Mouse (Mus musculus): ENCODE measurements around the gene Lrguk. TPM values are rescaled to one million over a fixed set of nuclear protein-coding genes. Genes with fewer than 3 reads are reported as not detected.

Lrguk gene
- polyA plus RNA-seq, 1 experiment, result 0.88 TPM

DNA sequence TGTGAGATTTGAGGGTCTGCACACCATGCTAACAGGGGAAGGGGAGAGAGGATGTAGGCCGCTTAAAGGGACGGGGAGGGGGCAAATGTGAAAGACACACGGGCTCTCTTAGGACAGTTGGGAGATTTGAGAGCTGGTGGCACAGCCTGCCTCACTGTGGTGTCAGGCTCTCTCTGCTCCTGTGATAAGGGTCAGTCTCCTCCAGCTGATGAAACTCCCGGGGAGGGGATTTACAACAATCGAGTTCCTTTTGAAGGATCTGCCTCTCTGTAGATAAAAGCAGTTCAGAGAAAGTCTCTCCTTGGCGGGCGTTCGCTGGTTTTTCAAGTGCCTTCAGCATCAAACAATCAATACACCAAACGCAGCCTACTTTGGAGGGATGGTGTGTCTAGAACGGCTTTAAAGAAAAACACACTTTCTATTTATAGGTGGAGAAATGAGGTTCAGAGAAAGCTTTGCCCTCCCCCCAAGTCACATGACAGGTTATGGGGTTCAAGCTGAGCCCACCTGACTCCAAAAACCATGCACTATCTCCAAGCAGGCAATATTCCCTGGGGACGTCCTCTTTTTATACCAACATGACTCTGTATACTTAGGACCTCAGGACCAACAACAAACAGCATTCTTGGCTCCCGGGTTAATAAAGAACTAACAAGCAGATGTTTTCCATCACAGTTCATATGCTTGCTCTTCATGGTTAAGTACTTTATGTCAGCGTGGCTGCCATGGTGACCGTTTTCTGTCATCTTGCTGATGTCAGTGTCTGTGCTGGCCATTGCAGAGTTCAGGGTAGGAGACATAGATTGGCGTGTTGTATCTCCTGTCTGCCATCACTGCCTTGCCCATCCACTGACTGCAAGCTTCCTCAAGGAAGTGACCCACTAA lies 5.6 kb downstream of the Lrguk start:
- TF ChIP-seq CTCF (IDR thresholded peaks at IDR 0.05; ENCODE audit: borderline replicate concordance, extremely low read depth, insufficient read depth, insufficient read length) (no peak), POLR2A (IDR thresholded peaks at IDR 0.05; ENCODE audit: borderline replicate concordance, extremely low read depth, insufficient read depth, insufficient read length, poor library complexity, severe bottlenecking) (no peak)
- peak; percentile 67 for DNase-seq (ENCODE audit: low read depth)

DNA sequence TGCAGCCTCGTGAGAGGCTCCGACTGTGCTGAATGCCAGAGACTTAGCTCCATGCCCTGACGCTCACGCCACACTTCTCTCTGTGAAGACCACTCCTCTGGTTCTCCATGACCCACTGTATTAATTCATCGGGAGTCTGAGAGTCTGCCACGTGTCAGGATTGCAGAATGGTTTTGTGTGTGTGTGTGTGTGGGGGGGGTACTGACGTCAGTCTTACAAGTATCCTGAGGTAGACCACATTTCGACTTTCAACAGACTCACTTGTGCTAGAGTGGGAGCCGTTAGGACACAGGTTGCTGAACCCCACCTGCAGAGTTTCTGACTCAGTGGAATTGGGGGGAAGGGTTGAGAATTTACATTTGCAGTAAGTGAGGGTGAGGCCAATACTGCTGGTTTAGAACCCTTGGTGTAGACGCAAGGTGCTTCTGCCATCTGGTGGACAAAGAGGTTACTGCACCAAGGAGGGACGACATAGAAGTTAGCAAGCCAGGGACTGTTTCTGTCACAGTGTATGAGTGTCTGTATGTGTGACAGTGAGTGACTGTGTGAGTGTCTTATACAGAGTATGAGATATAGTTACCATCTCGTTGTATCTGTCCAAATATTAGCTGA lies 11.5 kb downstream of the Lrguk start:
- DNase-seq (ENCODE audit: low read depth), result peak; percentile 90
- TF ChIP-seq POLR2A (IDR thresholded peaks at IDR 0.05; ENCODE audit: borderline replicate concordance, extremely low read depth, insufficient read depth, insufficient read length, poor library complexity, severe bottlenecking) (no peak), CTCF (IDR thresholded peaks at IDR 0.05; ENCODE audit: borderline replicate concordance, extremely low read depth, insufficient read depth, insufficient read length) (peak; percentile 86; the same call in 1 of the 2 replicates)

GRCm38 (mm10) chr6:34041589-34042280 lies 12.5 kb downstream of the Lrguk start:
- no peak for TF ChIP-seq CTCF (IDR thresholded peaks at IDR 0.05; ENCODE audit: borderline replicate concordance, extremely low read depth, insufficient read depth, insufficient read length)
- no peak for TF ChIP-seq POLR2A (IDR thresholded peaks at IDR 0.05; ENCODE audit: borderline replicate concordance, extremely low read depth, insufficient read depth, insufficient read length, poor library complexity, severe bottlenecking)
- peak; percentile 52 for DNase-seq (ENCODE audit: low read depth)

DNA sequence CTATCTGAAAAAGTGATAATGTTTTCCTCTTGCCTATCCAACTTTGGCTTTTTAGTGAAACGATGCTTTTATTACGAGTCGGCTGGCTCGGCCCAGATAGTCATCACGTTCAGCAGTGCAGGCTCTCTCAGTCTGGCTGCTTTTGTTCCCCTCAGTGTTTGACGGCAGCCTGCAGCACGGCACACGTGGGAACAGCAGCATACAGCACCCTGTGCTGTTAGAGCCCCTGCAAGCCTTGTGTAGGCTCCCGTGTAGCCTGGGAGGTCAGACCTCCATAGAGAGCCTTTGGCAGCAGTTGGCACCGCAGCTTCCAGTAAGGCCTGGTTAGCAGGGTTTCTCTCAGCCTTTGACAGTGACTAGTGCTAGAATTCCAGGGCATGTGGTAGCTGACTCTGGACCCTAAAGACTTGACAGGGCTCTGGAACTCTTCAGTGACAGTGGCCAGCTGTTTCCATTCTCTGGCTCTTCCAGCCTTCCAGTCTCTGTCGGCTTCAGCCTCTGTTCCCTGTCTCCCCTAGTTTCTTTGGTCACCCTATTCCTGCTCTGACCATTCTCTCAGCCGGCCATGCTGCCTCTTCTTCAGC lies 15.1 kb downstream of the Lrguk start:
- peak; percentile 31 for DNase-seq (ENCODE audit: low read depth)

DNA sequence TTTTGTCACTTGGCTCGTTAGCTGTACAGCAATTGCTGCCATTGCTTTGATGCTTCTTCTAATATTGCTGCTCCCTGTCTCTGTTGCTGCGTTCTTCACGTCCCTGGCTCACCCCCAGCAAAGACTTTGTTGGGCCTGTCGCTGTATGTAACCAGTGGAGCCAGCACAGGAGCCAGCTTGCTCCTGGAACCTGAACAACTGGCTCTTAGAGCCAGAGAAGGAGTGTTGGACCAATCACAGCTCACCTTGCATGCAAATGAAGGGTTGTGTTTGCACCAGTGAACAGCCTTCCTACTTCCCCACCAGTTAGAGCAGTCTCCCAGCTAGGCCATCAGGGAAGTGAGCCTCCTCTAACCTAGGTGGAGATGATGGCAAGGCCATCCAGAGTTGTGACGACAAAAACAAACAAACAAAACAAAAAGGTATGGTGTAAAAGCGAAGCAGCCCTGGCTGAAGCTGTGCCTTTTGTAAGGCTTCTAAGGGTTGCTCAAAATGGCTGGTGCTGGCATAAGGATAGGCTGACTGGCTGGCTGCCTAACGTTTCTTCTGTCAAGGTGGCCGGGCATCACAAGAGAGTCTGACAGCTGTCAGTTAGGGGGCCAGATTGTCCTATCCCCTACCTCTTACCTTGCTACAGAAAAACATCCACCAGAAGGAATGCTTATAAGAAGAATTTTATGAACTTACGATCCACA lies 15.7 kb downstream of the Lrguk start:
- peak; percentile 70 for DNase-seq (ENCODE audit: low read depth)
- no peak for TF ChIP-seq POLR2A (IDR thresholded peaks at IDR 0.05; ENCODE audit: borderline replicate concordance, extremely low read depth, insufficient read depth, insufficient read length, poor library complexity, severe bottlenecking)
- no peak for TF ChIP-seq CTCF (IDR thresholded peaks at IDR 0.05; ENCODE audit: borderline replicate concordance, extremely low read depth, insufficient read depth, insufficient read length)

More for the DNA sequence above, 15.1 kb downstream of the Lrguk start:
- TF ChIP-seq POLR2A (IDR thresholded peaks at IDR 0.05; ENCODE audit: borderline replicate concordance, extremely low read depth, insufficient read depth, insufficient read length, poor library complexity, severe bottlenecking) (no peak), CTCF (IDR thresholded peaks at IDR 0.05; ENCODE audit: borderline replicate concordance, extremely low read depth, insufficient read depth, insufficient read length) (no peak)

- peak; percentile 24 for DNase-seq (ENCODE audit: low read depth)
- no peak for TF ChIP-seq CTCF (IDR thresholded peaks at IDR 0.05; ENCODE audit: borderline replicate concordance, extremely low read depth, insufficient read depth, insufficient read length)
- no peak for TF ChIP-seq POLR2A (IDR thresholded peaks at IDR 0.05; ENCODE audit: borderline replicate concordance, extremely low read depth, insufficient read depth, insufficient read length, poor library complexity, severe bottlenecking)
Observed at GRCm38 (mm10) chr6:34046551-34047186, 17.4 kb downstream of the Lrguk start.

DNA sequence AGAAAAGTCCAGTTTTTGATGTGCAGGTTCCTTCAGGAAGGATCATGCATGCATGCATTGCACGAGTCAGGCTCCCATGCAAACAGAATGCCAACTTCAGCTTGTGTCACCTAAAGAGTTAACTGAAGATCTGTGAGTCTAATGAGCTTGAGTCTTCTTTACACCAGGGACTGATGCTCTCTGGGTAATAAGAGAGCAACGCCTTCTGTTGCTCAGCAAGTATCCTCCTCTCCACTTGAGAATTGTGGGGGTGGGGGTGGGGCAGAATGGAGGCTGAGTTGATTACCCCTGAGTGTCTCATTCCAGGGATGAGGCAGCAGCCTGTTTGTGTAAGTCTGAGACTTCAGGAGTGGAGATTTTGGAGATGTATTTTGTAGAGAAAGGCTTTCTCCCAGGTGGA lies 20.2 kb downstream of the Lrguk start:
- TF ChIP-seq POLR2A (IDR thresholded peaks at IDR 0.05; ENCODE audit: borderline replicate concordance, extremely low read depth, insufficient read depth, insufficient read length, poor library complexity, severe bottlenecking), result no peak
- TF ChIP-seq CTCF (IDR thresholded peaks at IDR 0.05; ENCODE audit: borderline replicate concordance, extremely low read depth, insufficient read depth, insufficient read length), result no peak
- peak; percentile 64 for DNase-seq (ENCODE audit: low read depth)

DNA sequence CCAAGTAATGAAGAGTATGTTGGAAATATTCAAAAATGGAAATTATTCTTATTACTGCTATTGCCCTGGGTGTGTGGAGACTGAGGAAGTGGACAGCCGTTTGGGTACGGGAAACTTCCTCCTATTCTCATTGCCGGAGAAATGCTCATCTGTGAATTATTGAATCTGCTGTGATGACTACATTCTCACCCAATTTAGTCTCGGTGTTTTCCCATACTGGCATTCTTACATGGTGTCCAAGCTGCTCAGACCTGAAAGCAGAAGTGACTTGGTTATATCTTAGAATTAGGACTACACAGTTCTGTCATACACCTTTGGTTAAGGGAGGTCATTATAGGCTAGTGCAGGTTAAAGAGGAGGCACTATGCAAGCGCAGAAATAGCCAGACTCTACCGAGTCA lies 30.5 kb downstream of the Lrguk start:
- no peak for DNase-seq (ENCODE audit: low read depth)
- TF ChIP-seq POLR2A (IDR thresholded peaks at IDR 0.05; ENCODE audit: borderline replicate concordance, extremely low read depth, insufficient read depth, insufficient read length, poor library complexity, severe bottlenecking) (no peak), CTCF (IDR thresholded peaks at IDR 0.05; ENCODE audit: borderline replicate concordance, extremely low read depth, insufficient read depth, insufficient read length) (no peak)

GRCm38 (mm10) chr6:34066790-34067189 lies 37.5 kb downstream of the Lrguk start:
- no peak for TF ChIP-seq POLR2A (IDR thresholded peaks at IDR 0.05; ENCODE audit: borderline replicate concordance, extremely low read depth, insufficient read depth, insufficient read length, poor library complexity, severe bottlenecking)
- TF ChIP-seq CTCF (IDR thresholded peaks at IDR 0.05; ENCODE audit: borderline replicate concordance, extremely low read depth, insufficient read depth, insufficient read length), result no peak
- no peak for DNase-seq (ENCODE audit: low read depth)

GRCm38 (mm10) chr6:34067271-34067670 lies 38.0 kb downstream of the Lrguk start:
- DNase-seq (ENCODE audit: low read depth), result no peak
- TF ChIP-seq POLR2A (IDR thresholded peaks at IDR 0.05; ENCODE audit: borderline replicate concordance, extremely low read depth, insufficient read depth, insufficient read length, poor library complexity, severe bottlenecking) (no peak), CTCF (IDR thresholded peaks at IDR 0.05; ENCODE audit: borderline replicate concordance, extremely low read depth, insufficient read depth, insufficient read length) (no peak)
